Mouse (Mus musculus): ENCODE measurements around the gene Atp5b. TPM values are rescaled to one million over a fixed set of nuclear protein-coding genes. Genes with fewer than 3 reads are reported as not detected.
"Not testable (repeated sequence)": the region's sequence is repeated elsewhere in the genome, so short reads cannot be mapped to it uniquely, and the experiment has no call there.

Gene Atp5b
- total RNA-seq, 2 experiments from 2014 or later = 6,416 to 6,613 TPM

- DNase-seq = not testable (repeated sequence)
These were observed 12.6 kb upstream of the Atp5b start for GRCm38 (mm10) chr10:128070432-128070831.

GRCm38 (mm10) chr10:128078269-128078668 lies 4.8 kb upstream of the Atp5b start:
- not testable (repeated sequence) for DNase-seq

DNA sequence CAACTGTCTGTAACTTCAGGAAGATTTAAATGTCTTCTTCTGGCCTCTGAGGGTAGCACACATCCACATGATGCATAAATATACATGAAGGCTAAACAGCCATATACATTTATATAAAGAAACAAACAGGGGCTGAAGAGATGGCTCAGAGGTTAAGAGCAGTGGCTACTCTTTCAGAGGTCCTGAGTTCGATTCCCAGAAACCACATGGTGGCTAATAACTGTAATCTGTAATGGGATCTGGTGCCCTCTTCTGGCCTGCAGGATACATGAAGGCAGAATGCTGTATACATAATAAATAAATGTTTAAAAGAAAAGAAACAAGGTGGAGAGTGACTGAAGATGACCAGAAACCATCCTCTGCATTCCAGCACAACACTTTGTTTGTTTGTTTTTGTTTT lies 2.6 kb upstream of the Atp5b start:
- no peak for DNase-seq

GRCm38 (mm10) chr10:128081807-128082476 lies 1.1 kb upstream of the Atp5b start:
- peak; percentile 30 for DNase-seq

DNA sequence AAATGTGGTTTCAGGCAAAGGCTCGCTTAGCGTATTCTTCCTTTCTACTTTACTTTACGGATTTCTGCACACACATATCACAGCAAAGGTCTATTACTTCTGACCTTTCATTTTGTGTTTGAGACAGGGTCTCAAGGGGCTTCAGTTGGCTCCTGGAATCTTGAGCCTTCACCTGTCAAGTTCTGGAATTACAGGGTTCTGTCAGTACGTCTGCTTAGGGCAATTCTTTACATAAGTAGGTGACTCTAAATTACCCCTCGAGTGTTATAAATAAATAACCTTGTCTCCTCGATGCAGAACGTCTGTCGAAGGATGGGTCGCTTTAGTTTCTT lies 630 bp upstream of the Atp5b start:
- no peak for DNase-seq

- peak; percentile 48 for DNase-seq
These were observed 615 bp downstream of the Atp5b start for GRCm38 (mm10) chr10:128083688-128084087.

DNA sequence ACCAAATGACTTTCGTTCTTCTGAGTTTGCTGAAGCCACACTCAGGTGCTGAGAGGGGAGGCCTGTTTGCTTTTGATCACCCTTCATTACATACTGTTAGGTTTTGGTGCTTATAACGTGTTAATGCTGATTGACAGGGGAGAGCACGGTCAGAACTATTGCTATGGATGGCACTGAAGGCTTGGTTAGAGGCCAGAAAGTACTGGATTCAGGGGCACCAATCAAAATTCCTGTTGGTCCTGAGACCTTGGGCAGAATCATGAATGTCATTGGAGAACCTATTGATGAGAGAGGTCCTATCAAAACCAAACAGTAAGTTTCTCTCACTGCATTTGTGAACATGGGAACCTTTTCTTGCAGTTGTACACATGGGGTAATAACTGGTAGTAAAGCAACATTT lies 1.1 kb downstream of the Atp5b start:
- DNase-seq = no peak

- DNase-seq = peak; percentile 48
These were observed 3.3 kb downstream of the Atp5b start for GRCm38 (mm10) chr10:128086391-128086790.

- DNase-seq = not testable (repeated sequence)
These were observed 4.1 kb downstream of the Atp5b start for GRCm38 (mm10) chr10:128087216-128087615.

DNA sequence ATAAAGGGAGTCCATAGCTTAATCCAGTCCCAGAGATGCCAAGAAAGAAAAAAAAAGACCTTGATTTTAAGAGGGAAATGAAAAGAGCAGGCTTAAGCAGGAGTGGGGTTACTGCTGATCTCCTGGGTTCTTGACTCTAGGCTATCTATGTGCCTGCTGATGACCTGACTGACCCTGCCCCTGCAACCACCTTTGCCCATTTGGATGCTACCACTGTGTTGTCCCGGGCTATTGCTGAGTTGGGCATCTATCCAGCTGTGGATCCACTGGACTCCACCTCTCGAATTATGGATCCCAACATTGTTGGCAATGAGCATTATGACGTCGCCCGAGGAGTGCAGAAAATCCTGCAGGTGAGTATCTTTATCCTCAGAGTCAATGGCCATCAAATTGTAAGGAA lies 5.1 kb downstream of the Atp5b start:
- no peak for DNase-seq

- DNase-seq = peak; percentile 23
These were observed 6.8 kb downstream of the Atp5b start for GRCm38 (mm10) chr10:128089842-128090241.

GRCm38 (mm10) chr10:128090651-128091563 lies 7.8 kb downstream of the Atp5b start:
- DNase-seq = peak; percentile 96

DNA sequence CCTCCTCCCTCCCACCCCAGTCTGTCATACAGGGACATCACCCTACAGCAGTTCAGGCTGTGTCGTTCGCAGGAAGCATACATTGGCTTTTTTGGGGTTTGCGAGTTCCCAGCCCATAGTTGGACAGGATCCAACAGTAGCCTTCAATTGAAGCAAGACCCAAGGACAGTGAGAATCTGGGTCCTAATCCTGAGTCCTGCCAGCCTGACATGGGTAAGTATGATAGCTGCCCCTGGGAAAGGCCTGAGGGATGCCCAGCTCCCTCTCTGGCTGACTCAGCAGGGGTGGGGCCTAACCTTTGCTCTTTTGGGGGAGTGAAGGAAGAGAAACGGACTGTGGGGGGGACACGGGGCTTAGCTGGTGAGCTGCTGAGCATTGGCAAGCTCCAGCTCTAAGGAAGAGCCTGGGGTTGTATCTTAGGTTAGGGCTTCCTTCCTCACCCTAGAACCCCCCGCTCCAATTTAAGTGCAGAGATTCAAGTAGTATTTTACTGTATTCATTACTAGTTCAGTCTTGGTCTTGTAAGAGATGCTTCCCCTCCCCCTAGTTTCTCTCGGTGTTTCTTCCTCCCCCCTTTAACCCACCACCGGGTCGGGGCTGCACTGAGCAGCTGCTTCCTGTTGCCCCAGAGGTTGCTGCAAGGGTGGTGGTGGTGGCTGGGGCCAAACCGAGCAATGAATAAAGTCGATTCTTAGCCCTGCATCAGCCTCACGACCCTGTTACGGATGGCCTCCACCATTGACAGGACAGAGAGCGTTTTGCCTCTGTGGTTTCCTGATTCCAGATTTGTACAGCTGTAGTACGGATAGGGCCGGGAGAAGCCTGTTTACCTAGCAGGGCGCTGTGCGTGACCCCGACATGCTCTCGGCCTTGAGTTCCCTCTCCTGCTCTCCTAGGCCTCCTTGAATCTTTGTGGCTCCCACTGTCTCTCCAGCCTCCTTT lies 8.8 kb downstream of the Atp5b start, which contains the start of gene Baz2a:
Gene Baz2a (plus strand): TSS at position 14 of the 942 bp plus-strand sequence.
- DNase-seq = peak; percentile 63

- DNase-seq = peak; percentile 89
These were observed 9.7 kb downstream of the Atp5b start for GRCm38 (mm10) chr10:128092506-128093495.

DNA sequence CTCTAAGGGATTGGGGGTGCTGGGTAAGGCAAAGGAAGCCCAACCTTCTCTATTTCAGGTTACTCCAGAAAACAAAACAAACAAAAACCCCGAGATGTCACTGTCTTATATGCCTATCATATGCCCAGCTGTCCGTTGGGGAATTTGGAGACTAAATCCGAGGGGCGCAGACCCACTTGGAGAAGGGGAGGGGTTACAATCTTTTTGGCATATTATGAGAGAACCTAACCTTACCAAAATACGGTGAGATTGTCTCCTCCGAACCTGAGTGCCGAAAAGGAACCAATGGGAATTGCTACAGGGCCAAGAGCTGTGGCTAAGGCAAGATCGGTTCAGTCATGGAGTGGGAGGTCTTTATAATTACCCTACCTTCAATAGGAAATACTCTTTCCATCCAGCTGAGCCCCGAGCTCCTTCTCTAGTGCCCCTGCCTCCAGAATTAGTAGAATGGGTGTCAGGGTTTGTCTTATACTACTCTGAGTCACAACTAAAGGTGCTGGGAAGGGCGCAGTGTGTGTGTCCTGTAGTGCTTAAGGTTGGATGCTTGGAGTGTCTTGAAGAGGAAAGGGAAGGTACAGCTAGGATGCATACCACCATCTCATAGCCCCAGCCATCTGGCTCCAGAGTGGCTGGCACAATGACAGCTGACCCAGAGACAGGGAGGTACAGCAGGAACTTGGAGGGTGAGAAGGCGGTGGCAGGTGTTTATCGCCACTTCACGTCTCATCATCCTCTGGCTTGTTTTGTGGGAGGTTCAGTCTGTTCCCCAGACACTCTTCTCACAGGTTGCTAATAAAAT lies 10.6 kb downstream of the Atp5b start:
- peak; percentile 41 for DNase-seq

- DNase-seq = peak; percentile 87
These were observed 11.4 kb downstream of the Atp5b start for GRCm38 (mm10) chr10:128094340-128094968.

DNA sequence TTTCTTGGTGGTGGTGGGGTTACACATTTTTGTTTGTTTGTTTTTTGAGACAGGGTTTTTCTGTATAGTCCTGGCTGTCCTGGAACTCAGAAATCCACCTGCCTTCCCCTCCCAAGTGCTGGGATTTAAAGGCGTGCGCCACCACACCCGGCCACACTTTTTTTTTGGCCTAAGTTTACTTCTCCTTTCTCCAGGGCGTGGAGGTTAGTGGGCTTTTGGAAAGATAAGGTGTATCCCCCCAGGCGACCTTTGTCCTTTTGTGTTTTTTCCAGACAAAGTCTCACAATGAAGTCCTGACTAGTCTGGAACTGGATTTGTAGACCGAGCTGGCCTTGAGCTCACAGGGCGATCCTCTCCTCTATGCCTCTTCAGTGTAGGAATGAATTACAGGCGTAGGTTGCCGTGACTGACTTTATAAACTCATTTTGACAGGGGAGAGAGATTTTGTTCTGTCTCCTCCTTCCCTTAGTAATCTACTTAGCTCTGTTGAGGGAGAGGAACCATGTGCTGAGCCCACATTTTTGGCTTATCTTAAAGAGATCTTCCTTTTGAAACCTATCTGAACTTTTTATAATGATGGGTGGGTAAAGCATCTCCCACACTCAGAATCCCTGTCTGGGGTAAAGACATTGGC lies 12.0 kb downstream of the Atp5b start:
- DNase-seq = no peak

- DNase-seq = no peak
These were observed 13.2 kb downstream of the Atp5b start for GRCm38 (mm10) chr10:128096313-128096692.

All from heart, postnatal 4 days (tissue).